Mouse (Mus musculus): ENCODE results near the gene Palm2. TPM values are rescaled to one million over a fixed set of nuclear protein-coding genes. Genes with fewer than 3 reads are reported as not detected.

The Palm2 gene
- polyA plus RNA-seq (2015; fragmentation: Illumina TruSeq; extraction: RNeasy Lipid Tissue Mini Kit (QIAGEN cat#74804); ENCODE audit: insufficient read depth, low read depth, low replicate concordance), result not detected

DNA sequence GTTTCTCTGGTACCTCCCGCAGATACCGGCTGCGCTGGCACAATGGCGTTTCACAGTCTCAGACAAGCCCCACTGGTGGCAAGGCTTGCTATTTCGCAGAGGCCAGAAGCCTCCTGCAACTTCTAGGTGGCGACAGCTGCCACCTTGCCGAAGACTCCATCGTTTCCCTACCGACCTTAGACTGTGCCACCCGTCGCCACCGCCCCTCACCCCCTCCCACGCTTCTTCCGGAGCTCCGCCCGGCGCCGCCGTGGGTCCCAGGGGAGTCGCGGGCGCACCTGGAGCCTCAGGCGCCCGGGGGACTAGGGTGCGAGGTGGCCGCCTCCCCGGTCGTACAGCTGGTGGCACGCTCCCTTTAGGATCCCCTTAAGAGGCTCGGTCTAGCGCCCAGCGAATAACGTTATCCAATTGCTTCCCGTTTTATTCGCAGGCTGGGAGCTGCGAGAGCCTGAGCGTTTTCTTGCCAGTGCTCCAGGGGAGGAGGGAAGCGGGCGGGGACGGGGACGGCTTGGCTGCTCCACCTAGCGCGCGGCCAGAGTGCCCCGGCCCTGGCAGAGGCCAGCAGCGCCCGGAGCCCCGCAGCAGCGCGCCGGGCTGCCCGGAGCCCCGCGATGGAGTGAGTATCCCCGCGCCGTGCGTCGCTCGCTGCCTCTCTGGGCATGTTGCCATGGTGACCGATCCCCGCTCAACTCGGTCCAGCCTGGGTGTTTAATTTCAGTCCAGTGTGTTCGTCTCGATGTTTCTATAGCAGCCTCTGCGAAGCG, at the start of gene Palm2:
Gene Palm2, plus strand, starts transcription at position 307 of the 764 bp plus-strand sequence.

DNA sequence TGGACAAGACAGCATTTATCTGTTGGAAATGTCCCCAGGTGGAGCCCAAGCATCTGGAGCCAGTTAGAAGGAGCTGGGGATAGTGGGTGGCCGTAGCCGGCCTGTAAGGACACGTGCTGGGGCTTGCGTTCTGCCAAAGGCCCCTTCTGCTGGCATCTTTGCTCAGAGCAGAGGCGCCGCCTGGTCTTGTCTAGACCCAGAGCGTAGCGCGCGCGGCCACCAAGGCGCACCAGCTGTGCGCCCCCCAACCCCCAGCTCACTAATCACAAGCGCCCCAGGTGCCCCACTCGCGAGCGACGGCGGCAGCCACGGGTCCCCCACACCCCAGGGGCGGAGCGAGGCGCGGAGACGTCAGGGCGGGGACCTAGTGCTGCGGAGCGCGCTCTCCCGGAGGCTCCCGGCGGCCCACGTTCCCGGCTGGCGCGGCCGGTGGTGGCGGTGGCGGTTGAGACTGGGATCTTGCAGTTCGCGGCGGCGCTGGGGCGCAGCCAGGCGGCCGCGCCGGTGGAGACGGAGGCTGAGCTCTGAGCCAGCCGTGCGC, 133.7 kb downstream of the Palm2 start, which contains the start of gene Pakap:
Gene Pakap, plus strand, starts transcription at position 514 of the 541 bp plus-strand sequence.

DNA sequence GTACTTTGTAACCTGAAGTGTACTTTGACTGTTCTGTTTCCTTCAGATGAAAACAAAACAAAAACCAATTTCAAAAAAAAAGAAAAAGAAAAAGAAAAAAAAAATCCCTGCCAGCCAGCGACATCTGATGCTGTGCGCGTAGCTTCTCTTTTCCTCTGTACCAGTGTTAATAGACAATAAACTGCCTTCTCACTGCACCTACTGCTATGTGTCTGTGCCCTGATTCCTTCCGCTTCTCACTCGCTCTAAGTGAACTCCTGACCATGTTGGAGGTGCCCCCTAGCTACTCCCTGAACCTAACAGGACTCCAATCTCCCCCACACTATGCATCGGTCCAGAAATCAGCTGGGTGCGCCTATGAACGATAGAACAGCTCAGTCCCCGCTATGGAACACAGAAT, 283.3 kb downstream of the Palm2 start, which contains the start of gene Akap2:
Gene Akap2, plus strand, starts transcription at position 304 of the 400 bp plus-strand sequence.

Other genes with a start within 250 kb of the Palm2 start
- gene Ptpn3, start 132.4 kb upstream of the Palm2 start, polyA plus RNA-seq (2015; fragmentation: Illumina TruSeq; extraction: RNeasy Lipid Tissue Mini Kit (QIAGEN cat#74804); ENCODE audit: insufficient read depth, low read depth, low replicate concordance), result 3.2 TPM
- gene Pakap, start 133.9 kb downstream of the Palm2 start, polyA plus RNA-seq (2015; fragmentation: Illumina TruSeq; extraction: RNeasy Lipid Tissue Mini Kit (QIAGEN cat#74804); ENCODE audit: insufficient read depth, low read depth, low replicate concordance), result 0.18 TPM